Mouse (Mus musculus): ENCODE data around the gene Cnp. TPM values are rescaled to one million over a fixed set of nuclear protein-coding genes. Genes with fewer than 3 reads are reported as not detected.

Gene Cnp
- polyA plus RNA-seq, 1 experiment from 2014 or later, result 29.2 TPM

DNA sequence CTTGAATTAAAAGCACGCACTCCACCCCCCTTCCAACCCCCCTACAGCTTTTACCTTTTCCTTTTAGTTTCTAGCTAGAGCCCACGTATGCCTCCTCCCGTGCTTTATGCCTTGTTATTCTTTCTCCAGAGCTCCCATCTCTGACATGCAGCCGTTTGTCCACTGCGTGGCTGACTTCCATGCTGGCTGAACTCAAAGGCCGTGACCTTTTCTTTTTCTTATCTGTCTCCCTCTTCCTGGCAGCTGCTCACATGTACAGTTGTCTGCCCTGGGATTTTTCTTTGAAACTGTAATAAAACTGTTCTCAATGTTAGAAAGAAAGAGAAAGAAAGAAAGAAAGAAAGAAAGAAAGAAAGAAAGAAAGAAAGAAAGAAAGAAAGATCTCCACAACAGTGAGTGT, 33.7 kb upstream of the Cnp start:
- Histone ChIP-seq H3K9me3 (replicated peaks) (no peaks in the 10 kb centered on the region), H3K27ac (no peak overlapping the region), H3K27me3 (no peaks in the 10 kb centered on the region), H3K36me3 (no peaks in the 10 kb centered on the region), H3K4me1 (peaks cover 3% of the 10 kb centered on the region; the same call in 1 of the 2 replicates), H3K4me3 (no peak overlapping the region), H3K9ac (no peak overlapping the region), H3K4me2 (replicated peaks) (no peak overlapping the region)
- no peak for ATAC-seq (ENCODE audit: low FRiP score)
- WGBS, result 51% methylated on average over 6 of the region's 6 CpGs

DNA sequence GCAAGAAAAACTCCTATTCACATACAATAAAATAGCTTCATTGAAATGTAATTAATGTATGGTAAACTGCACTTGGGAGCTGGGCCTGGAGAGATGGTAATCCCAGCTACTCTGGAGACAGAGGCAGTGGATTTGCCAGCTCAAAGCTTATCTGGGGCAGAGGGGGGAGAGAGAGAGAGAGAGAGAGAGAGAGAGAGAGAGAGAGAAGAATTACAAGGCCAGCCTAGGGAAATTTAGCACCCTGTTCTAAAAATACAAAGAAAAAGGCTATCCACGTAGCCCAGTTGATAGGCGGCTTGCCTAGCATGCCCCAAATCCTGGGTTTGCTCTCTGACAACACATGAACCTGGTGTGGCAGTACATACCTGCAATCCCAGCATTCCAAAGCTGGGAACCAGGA, 33.1 kb upstream of the Cnp start:
- WGBS, result 83% methylated on average over 2 of the region's 2 CpGs
- Histone ChIP-seq H3K27me3 (no peaks in the 10 kb centered on the region), H3K4me3 (no peak overlapping the region), H3K9me3 (replicated peaks) (no peaks in the 10 kb centered on the region), H3K9ac (no peak overlapping the region), H3K4me1 (peaks cover 6% of the 10 kb centered on the region; the same call in 1 of the 2 replicates), H3K27ac (no peak overlapping the region), H3K36me3 (no peaks in the 10 kb centered on the region), H3K4me2 (replicated peaks) (no peak overlapping the region)
- ATAC-seq (ENCODE audit: low FRiP score), result no peak

DNA sequence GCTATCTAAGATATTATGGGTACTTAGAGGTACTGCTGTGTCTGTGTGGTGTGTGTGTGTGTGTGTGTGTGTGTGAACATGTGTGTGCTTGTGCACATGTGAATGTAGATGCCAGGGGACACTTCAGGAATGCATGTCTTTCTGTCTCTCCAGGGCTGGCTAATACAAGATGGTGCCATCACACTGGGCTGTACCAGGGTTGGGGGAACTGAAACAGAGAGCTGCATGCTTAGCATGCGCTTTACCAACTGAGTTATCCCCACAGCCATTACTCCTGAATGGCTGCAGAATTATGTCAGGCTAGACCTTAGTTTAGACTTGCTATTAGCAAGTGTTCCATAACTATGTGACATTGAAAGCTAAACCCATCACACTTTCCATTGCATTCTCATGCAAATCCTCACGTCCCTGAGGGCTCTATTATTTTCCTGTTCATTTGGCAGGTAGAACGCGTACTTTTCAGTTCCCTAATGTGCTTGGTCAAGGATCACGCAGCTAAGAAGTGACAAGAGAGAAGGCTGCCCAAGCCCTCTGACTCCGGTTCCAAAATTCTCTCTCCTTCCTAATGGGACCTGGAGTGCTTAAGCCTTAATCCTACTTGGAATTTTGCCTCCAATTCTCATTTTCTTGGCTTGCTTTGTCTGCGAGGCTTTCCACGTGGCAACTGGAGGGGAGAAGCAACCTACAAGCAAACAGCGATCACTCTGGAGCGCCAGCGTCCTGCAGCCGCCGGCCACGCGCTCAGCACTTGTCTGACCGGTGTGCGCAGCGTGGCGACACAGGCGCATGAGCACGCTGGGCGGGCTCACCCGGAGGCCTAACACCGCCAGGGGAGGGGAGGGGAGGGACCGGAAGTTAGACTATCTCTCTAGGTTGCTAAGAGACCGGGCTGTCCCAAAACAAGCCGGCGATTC, 29.6 kb upstream of the Cnp start, which contains the start of gene Ttc25:
Ttc25 (plus strand) TSS at position 776 of the 914 bp plus-strand sequence.
- 4% methylated on average over 28 of the region's 28 CpGs for WGBS
- peaks cover 6% of the 10 kb centered on the region; the same call in 1 of the 2 replicates for H3K4me1 ChIP-seq
- peak; percentile 95 for ATAC-seq (ENCODE audit: low FRiP score)

DNA sequence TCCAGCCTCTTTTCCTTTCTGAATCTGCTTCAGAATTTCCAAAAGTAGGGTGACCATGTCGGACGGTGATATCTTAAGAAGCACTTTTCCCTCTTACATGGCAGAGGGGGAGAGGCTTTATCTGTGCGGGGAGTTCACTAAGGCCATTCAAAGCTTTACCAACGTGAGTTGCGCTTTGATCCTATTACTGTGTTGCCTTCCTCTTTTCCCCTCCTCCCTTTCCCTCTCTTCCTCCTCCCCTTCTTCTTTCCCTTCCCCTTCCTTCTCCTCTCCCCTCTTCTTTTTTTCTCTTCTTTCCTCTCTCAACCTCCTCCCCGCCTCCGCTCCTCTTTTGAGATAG, 29.0 kb upstream of the Cnp start:
- 0 out of 2 replicates have a peak, but pooled peaks have one; percentile 43 for ATAC-seq (ENCODE audit: low FRiP score)
- 29% methylated on average over 7 of the region's 7 CpGs for WGBS

More for the DNA sequence above, 29.6 kb upstream of the Cnp start, which contains the start of gene Ttc25:
- peak within 1 kb of the TSS; percentile 54 for H3K9ac ChIP-seq
- peak within 1 kb of the TSS; percentile 37; the same call in 1 of the 2 replicates for H3K27ac ChIP-seq
- H3K4me3 ChIP-seq, result peak within 1 kb of the TSS; percentile 37
- H3K4me2 ChIP-seq (replicated peaks), result peak within 1 kb of the TSS; percentile 73
- no peaks in the 10 kb centered on the region for H3K9me3 ChIP-seq (replicated peaks)
- no peaks in the 10 kb centered on the region for H3K36me3 ChIP-seq
- H3K27me3 ChIP-seq, result no peaks in the 10 kb centered on the region

DNA sequence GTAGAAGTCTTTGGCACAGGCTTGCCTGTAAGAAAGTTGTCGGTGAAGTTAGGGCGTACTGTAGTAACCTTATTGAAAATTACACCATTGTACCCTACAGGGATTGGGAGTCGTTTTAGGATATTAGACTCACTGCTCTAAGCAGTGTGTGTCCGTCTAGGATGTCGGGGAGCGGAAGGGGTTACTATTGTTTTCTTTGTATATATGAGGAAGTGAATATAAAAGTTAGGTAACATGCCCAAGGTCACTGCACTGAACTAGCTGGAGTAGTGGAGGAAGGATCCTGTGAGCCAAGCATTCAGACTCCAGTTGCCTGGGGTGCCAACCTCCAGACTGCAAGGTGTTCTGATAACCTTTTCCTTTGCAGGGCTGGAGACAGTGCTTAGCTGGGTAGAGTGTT, 27.7 kb upstream of the Cnp start:
- ATAC-seq (ENCODE audit: low FRiP score), result no peak
- WGBS, result 86% methylated on average over 6 of the region's 6 CpGs

More for the DNA sequence above, 29.0 kb upstream of the Cnp start:
- peak overlapping the region; percentile 54 for H3K9ac ChIP-seq
- H3K4me3 ChIP-seq, result peak overlapping the region; percentile 37
- H3K4me2 ChIP-seq (replicated peaks), result peak overlapping the region; percentile 73
- H3K36me3 ChIP-seq, result no peaks in the 10 kb centered on the region
- peaks cover 6% of the 10 kb centered on the region; the same call in 1 of the 2 replicates for H3K4me1 ChIP-seq
- no peaks in the 10 kb centered on the region for H3K9me3 ChIP-seq (replicated peaks)
- no peaks in the 10 kb centered on the region for H3K27me3 ChIP-seq
- H3K27ac ChIP-seq, result 0 out of 2 replicates have a peak overlapping the region, but pooled peaks have one; percentile 37

DNA sequence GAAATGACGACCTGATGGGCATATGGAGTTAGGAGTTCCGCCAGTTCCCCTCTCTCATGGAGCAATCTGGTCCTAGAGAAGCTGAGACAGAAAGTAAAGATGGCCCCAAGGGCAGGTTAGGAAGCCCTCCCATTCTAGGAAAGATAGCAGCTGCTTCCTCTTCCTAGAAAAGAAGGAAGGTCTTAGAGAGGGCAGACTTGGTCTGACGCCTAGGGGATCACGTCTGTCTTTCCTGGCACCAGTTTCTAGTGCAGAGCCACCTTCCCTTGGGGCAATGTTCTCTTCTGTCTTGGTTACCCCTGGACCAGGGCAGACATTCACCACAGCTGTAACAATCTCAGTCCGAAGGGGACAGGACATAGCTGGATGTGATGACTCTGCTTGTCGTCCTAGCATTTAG, 26.6 kb upstream of the Cnp start:
- Histone ChIP-seq H3K9me3 (replicated peaks) (no peaks in the 10 kb centered on the region), H3K27ac (no peak overlapping the region), H3K4me1 (peaks cover 6% of the 10 kb centered on the region; the same call in 1 of the 2 replicates), H3K9ac (no peak overlapping the region), H3K27me3 (no peaks in the 10 kb centered on the region), H3K4me3 (no peak overlapping the region), H3K36me3 (no peaks in the 10 kb centered on the region), H3K4me2 (replicated peaks) (no peak overlapping the region)
- WGBS, result 84% methylated on average over 6 of the region's 6 CpGs
- ATAC-seq (ENCODE audit: low FRiP score), result no peak

More for the DNA sequence above, 27.7 kb upstream of the Cnp start:
- H3K36me3 ChIP-seq, result no peaks in the 10 kb centered on the region
- H3K9ac ChIP-seq, result no peak overlapping the region
- H3K4me2 ChIP-seq (replicated peaks), result no peak overlapping the region
- no peak overlapping the region for H3K27ac ChIP-seq
- H3K4me1 ChIP-seq, result peaks cover 6% of the 10 kb centered on the region; the same call in 1 of the 2 replicates
- H3K9me3 ChIP-seq (replicated peaks), result no peaks in the 10 kb centered on the region
- no peak overlapping the region for H3K4me3 ChIP-seq
- no peaks in the 10 kb centered on the region for H3K27me3 ChIP-seq

DNA sequence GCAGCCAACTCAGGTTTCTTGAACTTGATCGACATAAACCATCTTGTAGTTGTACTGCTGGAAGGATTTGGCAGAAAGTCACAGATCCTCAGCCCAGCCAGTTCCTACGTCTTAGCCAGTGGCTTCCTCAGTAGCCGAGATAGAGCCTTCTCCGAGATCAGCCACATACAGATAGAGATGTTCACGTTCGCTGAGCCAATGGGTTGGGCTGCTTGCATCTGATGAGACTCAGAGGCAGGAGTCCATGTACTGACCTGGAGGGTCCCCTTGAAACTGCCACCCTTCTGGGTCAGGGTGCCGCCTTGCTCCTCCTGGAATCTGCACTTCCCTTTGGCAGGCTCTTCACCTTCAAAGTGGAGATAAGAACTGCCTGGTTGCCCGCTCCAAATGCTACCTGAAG, 25.2 kb upstream of the Cnp start:
- no peaks in the 10 kb centered on the region for H3K36me3 ChIP-seq
- no peak overlapping the region for H3K4me2 ChIP-seq (replicated peaks)
- H3K9ac ChIP-seq, result no peak overlapping the region
- H3K4me3 ChIP-seq, result no peak overlapping the region
- no peaks in the 10 kb centered on the region for H3K9me3 ChIP-seq (replicated peaks)
- 82% methylated on average over 8 of the region's 8 CpGs for WGBS
- H3K4me1 ChIP-seq, result peaks cover 6% of the 10 kb centered on the region; the same call in 1 of the 2 replicates
- no peak overlapping the region for H3K27ac ChIP-seq
- H3K27me3 ChIP-seq, result no peaks in the 10 kb centered on the region
- ATAC-seq (ENCODE audit: low FRiP score), result no peak

DNA sequence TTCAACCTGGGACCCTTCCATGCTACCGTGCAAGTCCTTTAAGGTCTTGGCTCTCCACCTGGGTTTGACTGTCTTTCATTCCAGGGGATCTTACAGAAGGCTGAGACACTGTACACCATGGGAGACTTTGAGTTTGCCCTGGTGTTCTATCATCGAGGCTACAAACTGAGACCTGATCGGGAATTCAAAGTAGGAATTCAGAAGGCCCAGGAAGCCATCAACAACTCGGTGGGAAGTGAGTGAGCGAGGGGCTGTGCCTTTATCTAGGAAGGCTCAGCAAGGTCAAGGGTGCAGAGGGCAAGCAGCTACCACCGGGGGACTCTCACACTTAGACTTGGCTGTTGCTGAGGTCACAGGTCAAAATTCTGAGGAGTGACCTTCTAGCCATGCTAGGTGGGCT, 24.6 kb upstream of the Cnp start:
- 69% methylated on average over 6 of the region's 6 CpGs for WGBS
- no peak overlapping the region for H3K4me2 ChIP-seq (replicated peaks)
- no peaks in the 10 kb centered on the region for H3K9me3 ChIP-seq (replicated peaks)
- no peak for ATAC-seq (ENCODE audit: low FRiP score)
- peaks cover 6% of the 10 kb centered on the region; the same call in 1 of the 2 replicates for H3K4me1 ChIP-seq
- no peaks in the 10 kb centered on the region for H3K36me3 ChIP-seq
- H3K9ac ChIP-seq, result no peak overlapping the region
- H3K4me3 ChIP-seq, result no peak overlapping the region
- H3K27me3 ChIP-seq, result no peaks in the 10 kb centered on the region
- no peak overlapping the region for H3K27ac ChIP-seq

DNA sequence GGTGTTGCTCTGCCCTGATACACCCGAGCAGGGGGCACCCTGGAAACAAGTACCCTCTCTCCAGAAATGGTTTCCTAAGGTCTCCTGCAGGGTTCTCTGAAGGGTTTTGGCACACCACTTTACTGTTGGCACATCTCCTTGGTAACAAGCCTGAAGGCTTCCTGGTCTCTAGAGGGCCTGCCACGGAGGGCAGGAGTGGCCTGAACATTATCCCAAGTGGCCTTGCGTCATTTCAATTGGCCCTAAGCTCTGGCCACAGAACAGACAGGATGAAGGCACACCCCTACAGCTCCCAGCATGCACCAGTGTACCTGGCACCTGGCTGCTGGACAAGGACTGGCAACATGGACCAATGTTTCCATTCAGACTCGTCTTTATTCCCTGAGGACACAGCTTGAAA, 21.9 kb upstream of the Cnp start:
- Histone ChIP-seq H3K27ac (no peak overlapping the region), H3K4me1 (0 out of 2 replicates have a peak, but pooled peaks cover 3% of the 10 kb centered on the region), H3K27me3 (no peaks in the 10 kb centered on the region), H3K4me2 (replicated peaks) (no peak overlapping the region), H3K36me3 (no peaks in the 10 kb centered on the region), H3K9ac (no peak overlapping the region), H3K9me3 (replicated peaks) (no peaks in the 10 kb centered on the region), H3K4me3 (no peak overlapping the region)
- WGBS, result 86% methylated on average over 4 of the region's 4 CpGs
- no peak for ATAC-seq (ENCODE audit: low FRiP score)

DNA sequence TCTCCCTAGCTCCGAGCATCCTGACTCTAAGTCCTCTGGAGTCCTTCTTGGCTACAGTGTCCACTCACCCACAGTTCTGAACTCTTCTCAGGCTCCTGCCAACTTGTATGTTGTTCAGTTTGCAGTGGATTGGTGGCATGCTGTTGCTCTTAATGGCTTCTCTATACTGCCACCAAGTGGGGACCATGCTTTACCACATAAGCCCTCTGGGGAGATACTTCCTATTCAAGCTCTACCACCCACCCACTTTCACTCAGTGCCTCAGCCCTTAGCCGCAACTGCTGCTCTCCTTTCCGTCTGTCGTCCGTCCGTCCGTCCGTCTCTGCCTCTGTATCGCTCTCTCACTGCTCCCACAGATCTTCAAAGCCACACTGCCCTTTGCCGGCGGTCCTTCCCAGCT, 19.1 kb upstream of the Cnp start:
- 22% methylated on average over 11 of the region's 11 CpGs for WGBS
- no peak for ATAC-seq (ENCODE audit: low FRiP score)

DNA sequence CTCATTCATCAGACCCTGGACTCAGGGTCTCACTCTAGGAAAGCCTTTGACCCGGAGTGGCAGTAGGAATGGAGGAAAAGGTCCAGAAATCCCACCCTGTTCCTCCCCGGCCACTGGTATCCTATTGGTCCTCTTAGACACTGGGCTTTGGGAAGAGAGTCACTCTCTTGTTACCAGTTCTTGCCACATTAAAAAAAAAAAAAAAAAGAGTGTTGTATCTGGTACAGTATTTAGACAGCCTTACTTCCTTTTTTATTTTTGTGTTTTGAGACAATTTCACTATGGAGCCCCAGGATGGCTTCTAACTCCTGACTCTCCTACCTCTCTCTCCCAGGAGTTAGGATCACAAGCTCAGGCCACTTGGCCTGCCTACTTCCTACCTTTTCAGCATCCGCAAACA, 17.1 kb upstream of the Cnp start:
- Histone ChIP-seq H3K9me3 (replicated peaks) (no peaks in the 10 kb centered on the region), H3K4me1 (0 out of 2 replicates have a peak, but pooled peaks cover 3% of the 10 kb centered on the region), H3K4me2 (replicated peaks) (no peak overlapping the region), H3K27me3 (no peaks in the 10 kb centered on the region), H3K9ac (no peak overlapping the region), H3K27ac (no peak overlapping the region), H3K36me3 (no peaks in the 10 kb centered on the region), H3K4me3 (no peak overlapping the region)
- WGBS, result 73% methylated on average over 3 of the region's 3 CpGs
- no peak for ATAC-seq (ENCODE audit: low FRiP score)

More for the DNA sequence above, 19.1 kb upstream of the Cnp start:
- no peaks in the 10 kb centered on the region for H3K9me3 ChIP-seq (replicated peaks)
- no peak overlapping the region for H3K27ac ChIP-seq
- H3K27me3 ChIP-seq, result no peaks in the 10 kb centered on the region
- peak overlapping the region; percentile 39; the same call in 1 of the 2 replicates for H3K9ac ChIP-seq
- H3K4me2 ChIP-seq (replicated peaks), result peak overlapping the region; percentile 37
- 0 out of 2 replicates have a peak, but pooled peaks cover 3% of the 10 kb centered on the region for H3K4me1 ChIP-seq
- H3K36me3 ChIP-seq, result no peaks in the 10 kb centered on the region
- H3K4me3 ChIP-seq, result no peak overlapping the region

DNA sequence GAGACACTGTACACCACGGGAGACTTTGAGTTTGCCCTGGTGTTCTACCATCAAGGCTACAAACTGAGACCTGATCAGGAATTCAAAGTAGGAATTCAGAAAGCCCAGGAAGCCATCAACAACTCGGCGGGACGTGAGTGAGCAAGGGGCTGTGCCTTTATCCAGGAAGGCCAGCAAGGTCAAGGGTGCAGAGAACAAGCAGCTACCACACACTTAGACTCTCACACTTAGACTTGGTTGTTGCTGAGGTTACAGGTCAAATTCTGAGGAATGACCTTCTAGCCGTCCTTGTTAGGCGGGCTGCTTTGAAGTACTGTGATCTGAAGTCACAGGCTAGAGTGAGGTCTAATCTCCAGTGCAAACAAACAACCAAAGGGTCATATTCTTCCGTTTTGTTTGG, 15.2 kb upstream of the Cnp start:
- ATAC-seq (ENCODE audit: low FRiP score), result no peak
- H3K27ac ChIP-seq, result no peak overlapping the region
- H3K9me3 ChIP-seq (replicated peaks), result no peaks in the 10 kb centered on the region
- no peaks in the 10 kb centered on the region for H3K27me3 ChIP-seq
- H3K4me3 ChIP-seq, result no peak overlapping the region
- H3K4me2 ChIP-seq (replicated peaks), result no peak overlapping the region
- H3K36me3 ChIP-seq, result no peaks in the 10 kb centered on the region
- WGBS, result 47% methylated on average over 7 of the region's 7 CpGs
- H3K9ac ChIP-seq, result no peak overlapping the region
- 0 out of 2 replicates have a peak, but pooled peaks cover 3% of the 10 kb centered on the region for H3K4me1 ChIP-seq
